Mouse (Mus musculus): ENCODE data around the gene Ccdc27. TPM values are rescaled to one million over a fixed set of nuclear protein-coding genes. Genes with fewer than 3 reads are reported as not detected.

Ccdc27 gene
- total and polyA plus RNA-seq, 3 experiments: not detected

DNA sequence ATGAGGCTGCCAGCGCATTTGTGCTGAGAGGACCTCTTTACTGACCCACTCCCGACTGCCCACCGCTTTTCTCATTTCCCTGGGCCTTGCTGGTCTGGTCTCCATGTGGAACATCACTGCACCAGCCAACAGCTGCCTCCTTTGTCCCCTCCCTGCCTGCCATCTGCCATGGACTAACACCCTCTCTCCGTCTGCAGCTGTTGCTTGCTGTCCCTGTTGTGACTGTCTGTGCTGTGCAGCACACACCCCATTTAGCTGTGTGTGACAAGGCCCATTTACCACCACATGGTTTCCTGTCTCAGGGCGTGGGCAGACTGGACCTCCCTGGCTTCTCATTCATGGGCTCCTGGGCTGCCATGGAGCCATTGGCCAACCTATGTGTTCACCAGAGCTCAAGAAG is 37.0 kb downstream of the Ccdc27 start:
- TF ChIP-seq IRF4 (IDR thresholded peaks at IDR 0.05; ENCODE audit: low read depth, low read length) (no peak), ZMIZ1 (IDR thresholded peaks at IDR 0.05; ENCODE audit: low read depth, low read length) (no peak), ZKSCAN1 (IDR thresholded peaks at IDR 0.05; ENCODE audit: borderline replicate concordance, low read depth, low read length) (no peak), TCF12 (IDR thresholded peaks at IDR 0.05; ENCODE audit: low read depth, low read length) (no peak), SIN3A (IDR thresholded peaks at IDR 0.05; ENCODE audit: low read length) (no peak), POLR2AphosphoS2 (IDR thresholded peaks at IDR 0.05; ENCODE audit: low read depth, low read length) (no peak), E2F4 (IDR thresholded peaks at IDR 0.05; ENCODE audit: insufficient replicate concordance, low read depth, low read length) (no peak)
- H3K27ac ChIP-seq (ENCODE audit: insufficient read depth, low read depth): no peak overlapping the region
- H3K9me3 ChIP-seq (replicated peaks; ENCODE audit: low read length): peaks cover 6% of the 10 kb centered on the region
- no peak for DNase-seq (ENCODE audit: extremely low read depth)
- dilution Hi-C loops (cut with MboI; ENCODE audit: extremely low pct_ligation_motif_present, extremely low pct_unique_long_range_greater_than_20kb, low sequenced_read_pairs) (no loop called here), in situ Hi-C loops (cut with MboI; ENCODE audit: low pct_ligation_motif_present, low pct_unique_long_range_greater_than_20kb, low sequenced_read_pairs) (no loop called here)
- no peak overlapping the region for H3K4me2 ChIP-seq (ENCODE audit: insufficient read depth, low read depth, poor library complexity, severe bottlenecking)
- H3K27me3 ChIP-seq (replicated peaks): no peaks in the 10 kb centered on the region
- no peak overlapping the region for H3K4me3 ChIP-seq (replicated peaks in 1 of 3; ENCODE audit: low read depth in 2 of 3, low read length in 2 of 3, poor library complexity in 1 of 3)
- peaks cover 45 to 64% of the 10 kb centered on the region in 2 experiments for H3K36me3 ChIP-seq (replicated peaks in 1 of 2; ENCODE audit: control insufficient read depth in 1 of 2, insufficient read depth in 1 of 2, low read length in 1 of 2)
- no peaks in the 10 kb centered on the region for H3K79me2 ChIP-seq (replicated peaks; ENCODE audit: control insufficient read depth, extremely low read depth, insufficient read depth, poor library complexity, severe bottlenecking)
- H3K4me1 ChIP-seq (ENCODE audit: control insufficient read depth in 1 of 2, insufficient read depth in 2 of 2): peaks cover 0 to 7% of the 10 kb centered on the region in 2 experiments; a peak in 2 of 4 replicates
- no peak overlapping the region for H3K9ac ChIP-seq (ENCODE audit: insufficient read depth, low read depth)

DNA sequence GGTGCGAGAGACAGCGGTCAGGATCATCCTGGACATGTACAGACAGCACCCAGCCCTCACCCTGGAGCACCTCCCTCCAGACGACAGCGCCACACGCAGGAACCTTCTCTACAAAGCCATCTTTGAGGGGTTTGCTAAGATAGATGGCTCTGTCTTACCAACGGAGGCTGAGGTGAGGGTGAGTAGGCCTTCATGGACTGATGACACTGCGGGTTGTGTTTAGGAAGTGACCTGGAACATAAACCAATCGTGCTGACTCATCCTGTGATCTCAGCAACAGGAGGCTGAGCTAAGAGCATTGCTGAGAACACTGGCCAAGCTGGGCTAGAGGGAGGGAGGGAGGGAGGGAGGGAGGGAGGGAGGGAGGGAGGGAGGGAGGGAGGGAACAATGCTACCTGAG is 49.0 kb downstream of the Ccdc27 start:
- no peak for DNase-seq (ENCODE audit: extremely low read depth)
- dilution Hi-C loops (cut with MboI; ENCODE audit: extremely low pct_ligation_motif_present, extremely low pct_unique_long_range_greater_than_20kb, low sequenced_read_pairs) (no loop called here), in situ Hi-C loops (cut with MboI; ENCODE audit: low pct_ligation_motif_present, low pct_unique_long_range_greater_than_20kb, low sequenced_read_pairs) (no loop called here)
- TF ChIP-seq NRF1 (IDR thresholded peaks at IDR 0.05; ENCODE audit: low read depth, low read length) (no peak), POLR2AphosphoS2 (IDR thresholded peaks at IDR 0.05; ENCODE audit: low read depth, low read length) (no peak)
- no peak overlapping the region for H3K27ac ChIP-seq (ENCODE audit: insufficient read depth, low read depth)
- no peaks in the 10 kb centered on the region for H3K79me2 ChIP-seq (replicated peaks; ENCODE audit: control insufficient read depth, extremely low read depth, insufficient read depth, poor library complexity, severe bottlenecking)
- no peaks in the 10 kb centered on the region for H3K4me1 ChIP-seq (ENCODE audit: control insufficient read depth in 1 of 2, insufficient read depth in 2 of 2)
- no peaks in the 10 kb centered on the region for H3K27me3 ChIP-seq (replicated peaks)
- no peak overlapping the region for H3K4me2 ChIP-seq (ENCODE audit: insufficient read depth, low read depth, poor library complexity, severe bottlenecking)
- no peak overlapping the region for H3K4me3 ChIP-seq (replicated peaks in 1 of 3; ENCODE audit: low read depth in 2 of 3, low read length in 2 of 3, poor library complexity in 1 of 3)
- H3K36me3 ChIP-seq (replicated peaks in 1 of 2; ENCODE audit: control insufficient read depth in 1 of 2, insufficient read depth in 1 of 2, low read length in 1 of 2): peaks cover 72 to 93% of the 10 kb centered on the region in 2 experiments
- no peaks in the 10 kb centered on the region for H3K9me3 ChIP-seq (replicated peaks; ENCODE audit: low read length)
- H3K9ac ChIP-seq (ENCODE audit: insufficient read depth, low read depth): no peak overlapping the region

DNA sequence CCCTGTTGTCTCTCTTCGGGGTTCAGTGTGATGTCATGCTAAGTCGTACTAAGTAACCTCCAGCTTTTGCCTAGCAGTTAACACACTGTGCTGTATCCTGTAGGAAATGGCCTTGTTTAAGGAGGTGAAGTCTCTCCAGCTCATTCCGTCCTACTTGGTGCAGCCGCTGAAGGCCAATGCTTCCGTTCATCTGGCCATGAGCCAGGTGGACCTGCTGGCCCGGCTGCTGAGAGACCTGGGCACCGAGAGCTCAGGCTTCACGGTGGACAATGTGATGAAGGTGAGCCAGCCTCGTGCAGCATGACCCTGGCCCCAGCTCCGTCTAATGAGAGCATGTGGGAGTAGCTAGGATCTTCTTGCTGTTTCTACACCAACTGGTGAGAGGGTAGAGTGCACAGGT is 49.8 kb downstream of the Ccdc27 start:
- in situ Hi-C loops (cut with MboI; ENCODE audit: low pct_ligation_motif_present, low pct_unique_long_range_greater_than_20kb, low sequenced_read_pairs): no loop called here
- Histone ChIP-seq H3K9me3 (replicated peaks; ENCODE audit: low read length) (no peaks in the 10 kb centered on the region), H3K4me2 (ENCODE audit: insufficient read depth, low read depth, poor library complexity, severe bottlenecking) (no peak overlapping the region), H3K36me3 (replicated peaks in 1 of 2; ENCODE audit: control insufficient read depth in 1 of 2, insufficient read depth in 1 of 2, low read length in 1 of 2) (peaks cover 77 to 93% of the 10 kb centered on the region in 2 experiments), H3K4me1 (ENCODE audit: control insufficient read depth in 1 of 2, insufficient read depth in 2 of 2) (no peaks in the 10 kb centered on the region), H3K27me3 (replicated peaks) (no peaks in the 10 kb centered on the region), H3K79me2 (replicated peaks; ENCODE audit: control insufficient read depth, extremely low read depth, insufficient read depth, poor library complexity, severe bottlenecking) (no peaks in the 10 kb centered on the region), H3K27ac (ENCODE audit: insufficient read depth, low read depth) (no peak overlapping the region), H3K9ac (ENCODE audit: insufficient read depth, low read depth) (no peak overlapping the region), H3K4me3 (replicated peaks in 1 of 3; ENCODE audit: low read depth in 2 of 3, low read length in 2 of 3, poor library complexity in 1 of 3) (no peak overlapping the region)
- no peak for TF ChIP-seq MEF2A (IDR thresholded peaks at IDR 0.05; ENCODE audit: borderline replicate concordance, low read depth, low read length)
- no peak for TF ChIP-seq MXI1 (IDR thresholded peaks at IDR 0.05; ENCODE audit: low read depth, low read length)
- dilution Hi-C loops (cut with MboI; ENCODE audit: extremely low pct_ligation_motif_present, extremely low pct_unique_long_range_greater_than_20kb, low sequenced_read_pairs): no loop called here
- DNase-seq (ENCODE audit: extremely low read depth): no peak

Data from CH12.LX (cell line).